Mouse (Mus musculus) heart, postnatal 0 days (tissue): ENCODE measurements around the gene Txnrd3.

ENCODE experiments used
- CTCF ChIP-seq: IDR thresholded peaks from 2 replicates; pipeline ENCODE4 v1.5.1; 2016; ENCODE audit warnings: antibody characterized with exemption, control low read depth, low read depth
- EP300 ChIP-seq: IDR thresholded peaks from 2 replicates; pipeline ENCODE4 v1.6.1; 2016; ENCODE audit warnings: antibody characterized with exemption, low read depth

GRCm38 (mm10) chr6:89658342-89658741 is 14.6 kb downstream of the Txnrd3 start:
- TF ChIP-seq CTCF (peak; percentile 29; the same call in 1 of the 2 replicates), EP300 (no peak)
